15 mouse cellular contexts compared by ENCODE assay signal in the genomic region with DNA sequence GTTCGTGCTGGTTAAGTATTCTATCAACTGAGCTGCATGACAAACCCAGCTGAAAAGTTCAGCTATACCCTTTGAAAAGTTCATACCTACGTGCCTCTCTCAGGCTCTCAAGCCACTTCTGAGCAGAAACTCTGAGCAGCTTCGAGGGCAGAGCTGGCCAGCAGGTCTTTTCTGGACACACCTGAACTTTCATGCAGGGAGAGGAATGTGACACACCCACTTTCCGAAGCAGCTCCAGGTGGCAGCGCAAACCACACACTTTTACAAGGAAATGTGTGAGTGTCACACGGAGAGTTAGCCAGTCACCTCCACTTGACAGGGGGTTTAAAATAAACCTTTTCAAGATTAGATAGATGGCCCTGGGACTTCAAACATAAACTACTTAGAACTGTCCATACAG.
DNase-seq lines count a peak whose midpoint lies in the region; ATAC-seq and TF ChIP-seq lines count a peak whose summit lies in the region.
"Had no signal": no experiment of that assay in that cellular context is flagged by ENCODE, and none has a peak within 500 bp of the region (broad histone marks: within the 10 kb centered on the region; RNA-seq: fewer than 3 reads in every experiment).

No protein-coding gene starts in this region.

- peak; percentile 21 for DNase-seq in kidney, postnatal 10 days
- DNase-seq in lung, adult 2 months, result peak; percentile 41
- DNase-seq in lung, postnatal 25 days (ENCODE audit: low spot score), result peak; percentile 83
- no peak for DNase-seq in gastrocnemius, postnatal 14 days
- DNase-seq in kidney, adult 9 months, result no peak
- no peak for DNase-seq in cerebellum, postnatal 25 days
- DNase-seq: adrenal gland, adult 8-10 months; cerebellum, adult 11-12 months; heart, postnatal 4 days; kidney, postnatal 14 days; thymus, adult 2 months had no signal

- no peak for ATAC-seq in kidney, embryonic 14.5 days (ENCODE audit: low FRiP score, low TSS enrichment)
- ATAC-seq: hindbrain, postnatal 0 days had no signal

- peaks cover 13% of the 10 kb centered on the region; the same call in 1 of the 2 replicates for H3K4me1 ChIP-seq in kidney, embryonic 14.5 days (ENCODE audit: control insufficient read depth, insufficient read depth, low read length)
- H3K4me1 ChIP-seq in lung, adult 2 months (ENCODE audit: control insufficient read depth, insufficient read depth, low read length), result peaks cover 21% of the 10 kb centered on the region

- intact Hi-C loops in gastrocnemius, postnatal 14 days (cut with DNase I; ENCODE audit: low total_unique reads), result loop anchor here (5.0 kb wide), 1 partner anchor 112 kb away; no protein-coding TSS in a partner anchor

- H3K9me3 ChIP-seq in kidney, embryonic 14.5 days (ENCODE audit: control insufficient read depth, low read length), result no peaks in the 10 kb centered on the region
- H3K9me3 ChIP-seq: limb, embryonic 12.5 days had no signal

- no peak for TF ChIP-seq POLR2A in lung, adult 2 months (IDR thresholded peaks at IDR 0.05; ENCODE audit: borderline replicate concordance, extremely low read depth, low read depth, low read length)

- H3K4me3 ChIP-seq in kidney, embryonic 14.5 days (ENCODE audit: low read length), result no peak overlapping the region
- no peak overlapping the region for H3K4me3 ChIP-seq in lung, adult 2 months (replicated peaks; ENCODE audit: extremely low read depth, low read depth, low read length)
- H3K4me3 ChIP-seq: limb, embryonic 12.5 days had no signal

- 79% methylated on average over 6 of the region's 6 CpGs for WGBS in kidney, embryonic 14.5 days
- 66% methylated on average over 6 of the region's 6 CpGs for WGBS in lung, adult 2 months

- no peaks in the 10 kb centered on the region for H3K36me3 ChIP-seq in kidney, embryonic 14.5 days (ENCODE audit: control insufficient read depth, insufficient read depth, low read length)
- H3K36me3 ChIP-seq: limb, embryonic 12.5 days had no signal

- H3K27me3 ChIP-seq in kidney, embryonic 14.5 days (ENCODE audit: control insufficient read depth, insufficient read depth, low read length), result no peaks in the 10 kb centered on the region
- H3K27me3 ChIP-seq: limb, embryonic 12.5 days had no signal

- no peak overlapping the region for H3K4me2 ChIP-seq in kidney, embryonic 14.5 days (replicated peaks; ENCODE audit: low read depth, low read length)
- H3K4me2 ChIP-seq: limb, embryonic 12.5 days had no signal

- H3K9ac ChIP-seq in kidney, embryonic 14.5 days (ENCODE audit: low read depth, low read length), result no peak overlapping the region
- H3K9ac ChIP-seq: limb, embryonic 12.5 days; liver, embryonic 14.5 days had no signal

- no peak for TF ChIP-seq CTCF in lung, adult 2 months (IDR thresholded peaks at IDR 0.05; ENCODE audit: insufficient read depth, low read length)

- H3K27ac ChIP-seq in kidney, embryonic 14.5 days (ENCODE audit: low read depth, low read length), result no peak overlapping the region
- H3K27ac ChIP-seq: hindbrain, postnatal 0 days; limb, embryonic 12.5 days; liver, embryonic 14.5 days had no signal

Comparison
In these comparisons a context has a peak if more than half of its experiments do, and no peak if none do; other contexts are left out.
1. DNase-seq: peak in kidney, postnatal 10 days (single experiment), lung, adult 2 months (single experiment) and lung, postnatal 25 days (single experiment); none in gastrocnemius, postnatal 14 days (single experiment), kidney, adult 9 months (single experiment) and cerebellum, postnatal 25 days (0 of 2).